Mouse (Mus musculus) spleen, embryonic (tissue): ENCODE data around the gene Wnt1.

Experiments
- CTCF ChIA-PET: fragments of 350-600 bp; sonication (Branson Sonifier 250); formaldehyde crosslinking; loops from one replicate; lab custom pipeline; 2022; lab: Charles Lee

The Wnt1 gene

DNA sequence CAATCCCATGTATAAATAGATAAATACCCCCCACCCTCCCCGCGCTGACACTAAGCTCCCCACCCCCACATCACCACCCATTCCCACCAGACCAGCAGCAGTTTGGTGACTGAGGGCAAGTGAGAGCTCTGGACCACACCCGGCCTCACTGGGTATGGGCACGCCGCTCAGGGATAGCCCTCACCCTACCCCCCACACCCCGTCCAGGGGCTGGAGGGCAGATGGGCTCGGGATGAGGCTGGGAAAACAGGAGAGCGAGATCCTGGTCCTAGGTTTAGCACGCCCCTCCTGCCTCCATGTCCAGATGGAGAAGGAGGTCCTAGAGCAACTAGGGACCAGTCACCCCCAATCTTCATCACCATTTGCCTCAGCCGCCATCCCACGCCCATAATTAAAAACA is 43.6 kb downstream of the Wnt1 start:
- CTCF ChIA-PET: interaction anchor here (0.8 kb wide), 1 partner anchor 33 kb away, joined by 4 read pairs; no protein-coding TSS in a partner anchor

DNA sequence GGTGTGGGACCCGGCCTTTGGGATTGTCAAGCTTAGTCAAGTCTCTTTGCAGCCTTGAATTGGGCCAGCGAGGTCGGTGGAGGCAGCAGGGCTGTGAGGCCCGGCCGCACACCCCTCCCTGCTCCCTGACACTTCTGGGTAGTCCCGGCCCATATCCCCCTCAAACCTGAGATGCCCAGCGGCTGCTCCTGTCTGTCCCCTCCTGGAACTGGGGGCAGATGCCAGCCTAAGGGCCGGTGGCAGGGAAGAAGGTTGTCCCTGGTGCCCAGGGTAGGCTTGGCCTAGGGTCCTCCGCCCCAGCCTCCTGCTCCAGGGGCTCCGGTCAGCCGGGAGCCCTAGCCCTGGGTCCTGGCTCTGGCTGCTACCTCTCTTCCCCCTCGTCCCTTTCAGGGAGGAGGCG is 44.4 kb downstream of the Wnt1 start:
- CTCF ChIA-PET: no interaction called here

DNA sequence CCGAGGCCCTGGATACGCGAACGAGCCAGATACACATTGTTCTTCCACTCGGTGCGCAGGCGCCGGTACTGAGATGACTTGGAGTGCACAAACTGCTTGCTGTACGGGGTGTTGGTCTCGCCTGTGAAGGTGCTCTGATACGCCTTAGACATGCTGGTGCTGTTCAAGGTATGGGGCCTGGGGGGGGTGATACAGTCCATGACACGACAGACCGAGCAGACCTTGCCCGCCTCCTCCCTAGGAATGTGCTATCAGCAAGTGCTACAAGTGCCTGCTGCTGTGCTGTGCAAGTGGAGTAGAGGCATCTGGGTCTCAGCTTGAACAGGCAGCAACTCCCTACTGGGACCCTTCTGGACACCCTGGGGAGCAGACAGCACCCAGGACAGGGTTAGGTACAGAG is 45.6 kb downstream of the Wnt1 start:
- CTCF ChIA-PET: no interaction called here

DNA sequence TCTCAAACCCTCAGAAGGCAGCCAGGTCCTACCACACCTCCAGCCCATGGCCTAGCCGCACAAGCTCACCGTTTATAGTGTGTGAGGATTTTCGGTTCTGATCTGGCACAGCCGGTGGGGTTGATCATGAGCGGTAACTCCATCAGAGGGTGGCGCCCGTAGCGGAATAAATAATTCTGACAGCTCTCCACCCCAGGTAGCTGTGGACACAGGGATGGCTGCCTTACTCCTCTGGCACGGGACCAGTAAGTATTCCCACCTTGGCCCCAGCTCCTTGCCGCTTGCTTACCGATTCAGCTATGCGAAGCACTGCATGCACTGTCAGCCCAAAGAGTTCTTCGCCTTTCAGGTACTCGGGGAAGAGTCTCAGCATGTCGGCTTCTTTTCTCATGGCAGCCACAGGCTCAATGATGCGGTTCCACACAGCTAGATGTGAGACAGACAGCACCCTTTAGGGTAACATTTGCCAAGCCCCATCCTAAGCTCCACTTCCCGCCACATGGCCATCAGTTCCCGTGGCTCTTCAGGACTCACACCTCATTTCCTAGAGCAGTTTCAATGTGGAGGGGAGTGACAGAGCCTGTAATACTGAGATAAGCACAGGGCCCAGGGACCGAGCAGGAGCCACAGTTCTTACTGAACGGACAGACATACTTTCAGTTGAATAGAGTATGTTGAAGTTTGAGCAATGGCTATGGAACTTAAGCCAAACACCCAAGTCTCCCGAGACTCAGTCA is 47.5 kb downstream of the Wnt1 start:
- CTCF ChIA-PET: interaction anchor here (0.6 to 0.8 kb wide), 2 partner anchors 15 to 35 kb away, joined by 5 to 10 read pairs; no protein-coding TSS in a partner anchor

DNA sequence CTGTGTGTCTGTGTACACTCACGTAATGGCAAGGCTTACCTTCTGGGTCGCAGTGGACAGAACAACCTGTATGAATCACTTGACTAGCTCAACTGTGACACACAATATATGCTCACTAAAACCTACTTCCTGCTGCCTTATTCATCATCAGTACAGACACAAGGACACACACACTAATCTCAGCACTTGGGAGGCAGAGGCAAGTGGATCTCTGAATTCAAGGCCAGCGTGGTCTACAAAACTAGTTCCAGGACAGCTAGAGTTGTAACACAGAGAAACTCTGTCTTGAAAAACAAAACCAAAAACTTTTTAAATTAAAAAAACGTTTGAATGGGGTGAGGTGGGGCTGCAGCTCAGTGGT is 48.1 kb downstream of the Wnt1 start:
- CTCF ChIA-PET: interaction anchor here (0.5 kb wide), 1 partner anchor 275 kb away, joined by 3 read pairs; no protein-coding TSS in a partner anchor

DNA sequence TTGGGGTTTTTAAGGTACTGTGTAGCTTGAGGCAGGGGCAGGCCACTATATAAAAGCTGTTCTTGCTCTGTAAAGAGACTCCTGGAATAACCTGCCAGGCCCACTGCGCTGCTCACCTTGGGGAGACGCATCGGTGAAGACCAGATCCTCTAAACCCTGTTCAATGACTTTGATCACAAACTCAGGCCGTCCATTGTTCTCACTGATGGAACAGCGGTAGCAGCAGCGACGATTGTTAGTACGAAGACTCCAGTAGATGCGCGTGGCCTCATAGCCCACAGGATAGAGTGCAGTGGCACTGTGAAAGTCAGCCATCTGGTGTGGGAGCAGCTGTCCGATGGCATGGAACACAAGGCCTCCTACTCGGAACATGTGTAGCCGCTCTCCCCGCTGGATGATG is 49.5 kb downstream of the Wnt1 start:
- CTCF ChIA-PET: no interaction called here

DNA sequence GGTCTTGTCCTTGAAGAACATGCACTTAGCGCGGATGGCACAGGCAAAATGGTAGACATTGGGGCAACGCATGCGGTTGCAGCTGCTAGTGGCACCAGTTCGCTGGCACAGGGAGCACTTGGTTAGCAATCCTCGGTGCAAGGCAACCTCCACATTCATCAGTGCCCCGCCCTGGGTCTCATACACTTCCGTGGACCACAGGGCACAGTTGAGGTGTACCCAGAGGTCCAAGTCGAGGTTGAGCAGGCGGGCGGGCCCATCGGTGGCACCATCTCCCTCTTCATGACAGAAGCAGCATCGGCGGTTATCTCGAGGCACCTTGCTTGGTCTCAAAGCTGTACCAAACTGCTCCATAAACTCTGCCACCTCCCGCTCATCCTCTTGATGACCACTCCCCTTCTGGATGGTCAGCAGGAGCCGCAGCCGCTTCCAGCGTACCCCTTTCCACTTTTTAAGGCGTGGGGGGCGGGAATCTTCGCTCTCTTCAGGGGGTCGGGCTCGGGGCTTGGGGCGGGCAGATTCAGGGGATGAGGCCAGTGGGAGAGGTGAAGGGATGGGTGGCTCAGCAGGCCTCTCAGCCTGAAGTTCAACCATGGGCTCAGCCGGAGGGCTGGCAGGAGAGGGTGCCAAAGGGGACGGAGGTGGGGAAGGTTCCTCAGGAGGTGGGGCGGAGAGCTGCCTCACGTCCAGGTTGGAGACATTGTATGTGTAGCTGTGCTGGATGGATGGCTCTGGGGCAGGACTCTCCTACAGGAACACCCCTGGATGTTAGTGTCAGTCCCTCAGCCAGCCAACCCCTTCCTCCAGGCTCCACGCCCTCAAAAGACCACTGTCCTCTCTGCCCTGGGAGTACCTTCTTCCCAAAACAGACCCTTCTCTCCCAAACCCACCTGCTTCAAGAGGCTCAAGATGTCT is 50.3 kb downstream of the Wnt1 start:
- CTCF ChIA-PET: no interaction called here
